Mouse (Mus musculus) thymus, adult 18-20 months (tissue): ENCODE data around the gene Adh6b.
"Not testable (repeated sequence)": the region's sequence is repeated elsewhere in the genome, so short reads cannot be mapped to it uniquely, and the experiment has no call there.

Source experiments
- DNase-seq, 2 experiments: peaks; one replicate each; pipeline ENCODE4 v3.0.0; 2022; ENCODE audit warnings: mixed read lengths in 2 of 2

Gene Adh6b

GRCm38 (mm10) chr3:138362920-138363319 is 21.3 kb downstream of the Adh6b start:
- DNase-seq: no peak

GRCm38 (mm10) chr3:138366181-138366580 is 24.6 kb downstream of the Adh6b start:
- no peak for DNase-seq

DNA sequence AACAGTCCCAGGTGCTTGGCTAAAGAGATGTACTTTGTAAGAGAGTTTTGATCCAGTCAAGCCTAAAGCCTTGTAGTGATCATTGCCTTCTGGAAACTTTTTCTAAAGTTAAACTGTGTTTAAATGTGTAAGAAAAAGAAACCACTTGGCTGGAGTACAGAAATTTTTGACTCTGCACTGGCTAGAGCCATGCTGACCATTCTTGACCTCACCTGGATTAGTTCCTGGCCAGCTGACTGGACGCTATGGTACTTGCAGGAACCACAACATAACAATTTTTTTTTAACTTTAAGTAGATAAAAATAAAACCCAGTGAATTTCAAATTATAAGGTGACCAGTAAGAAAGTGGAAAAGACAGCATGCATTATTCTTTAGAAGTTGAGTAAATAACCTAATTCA is 28.0 kb downstream of the Adh6b start:
- no peak for DNase-seq

- not testable (repeated sequence) for DNase-seq
Measured at GRCm38 (mm10) chr3:138370289-138370688, 28.7 kb downstream of the Adh6b start.

DNA sequence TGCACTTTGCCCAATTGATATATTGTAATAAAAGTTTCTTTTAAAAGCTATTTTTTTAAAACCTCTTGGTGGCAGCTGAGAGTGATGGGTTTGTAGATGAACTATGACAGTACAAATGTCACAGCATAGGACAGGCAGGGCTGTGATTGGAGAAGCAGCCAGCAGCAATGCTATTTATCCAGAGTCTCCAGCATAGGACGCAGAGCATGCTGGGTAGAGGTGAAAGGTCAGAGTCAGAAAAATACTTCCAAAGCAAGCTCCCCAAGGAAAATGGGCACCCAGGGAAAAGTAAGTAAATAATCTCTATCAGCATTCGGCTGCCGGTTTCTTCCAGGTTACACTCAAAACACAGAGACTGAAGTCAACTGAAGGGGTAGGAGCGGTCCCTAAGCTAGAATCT is 32.3 kb downstream of the Adh6b start:
- no peak for DNase-seq

DNA sequence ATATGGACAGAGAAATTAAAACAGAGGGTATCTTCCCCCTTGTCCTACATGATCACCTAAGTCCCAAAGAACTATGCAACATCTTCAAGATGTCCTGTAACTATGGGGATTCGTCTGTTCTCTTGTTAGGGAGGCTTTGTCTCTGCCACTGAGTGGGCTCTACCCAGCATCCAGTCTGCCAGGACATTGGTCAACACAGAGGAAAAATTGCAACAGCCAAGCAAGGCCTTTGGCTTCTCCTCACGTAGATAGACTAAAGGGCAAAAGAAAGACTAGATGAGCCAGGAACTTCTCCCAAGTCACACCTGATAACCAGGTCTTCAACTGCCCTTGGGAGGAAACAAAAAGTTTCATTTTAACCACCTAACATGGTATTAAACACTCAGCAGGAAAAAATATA is 33.6 kb downstream of the Adh6b start:
- DNase-seq: no peak

GRCm38 (mm10) chr3:138381133-138381532 is 39.6 kb downstream of the Adh6b start:
- DNase-seq: no peak

DNA sequence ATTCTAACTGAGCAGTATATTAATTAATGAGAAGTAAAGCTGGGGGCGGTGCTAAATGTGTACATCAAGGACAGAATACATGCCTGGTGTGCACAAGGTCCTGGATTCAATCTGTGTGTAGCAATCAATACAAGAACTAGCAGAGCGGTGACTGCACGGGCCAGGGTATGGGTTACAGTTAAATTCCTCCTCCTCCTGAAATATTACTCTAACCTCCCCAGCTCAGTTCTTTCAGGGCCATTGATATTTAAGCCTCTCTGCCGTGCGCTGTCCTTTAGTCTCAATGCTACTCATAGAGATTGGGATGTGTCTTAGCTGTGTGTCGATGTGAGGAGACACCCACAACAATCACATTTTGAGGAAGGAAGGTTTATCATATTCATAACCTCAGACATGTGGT is 45.6 kb downstream of the Adh6b start:
- no peak for DNase-seq

- no peak for DNase-seq
Measured at GRCm38 (mm10) chr3:138404872-138405271, 63.3 kb downstream of the Adh6b start.

GRCm38 (mm10) chr3:138405341-138405740 is 63.8 kb downstream of the Adh6b start:
- DNase-seq: no peak

DNA sequence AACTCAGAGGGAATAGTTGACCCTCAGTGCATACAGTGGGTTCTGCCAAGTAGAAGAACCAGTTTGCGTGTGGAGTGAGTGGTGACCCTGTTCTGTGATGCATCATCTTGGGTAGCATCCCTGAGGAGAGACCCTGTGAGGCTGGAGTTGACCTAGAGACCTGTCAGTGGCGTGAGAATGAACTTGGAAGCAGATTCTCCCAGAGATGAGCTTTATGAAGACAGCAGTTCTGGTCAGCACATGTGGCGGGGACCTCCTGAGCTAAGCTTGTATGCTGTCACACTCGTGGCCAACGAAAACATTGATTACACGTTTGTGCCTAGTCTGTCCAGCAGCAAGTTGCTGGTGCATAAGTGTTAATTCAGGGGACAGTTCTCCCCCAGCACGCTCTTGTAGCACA is 64.3 kb downstream of the Adh6b start:
- DNase-seq: no peak

- no peak for DNase-seq
Measured at GRCm38 (mm10) chr3:138407920-138408319, 66.3 kb downstream of the Adh6b start.
